Mouse (Mus musculus) midbrain, embryonic 14.5 days (tissue): Measurements from ENCODE around the gene Trim28. TPM values are rescaled to one million over a fixed set of nuclear protein-coding genes. Genes with fewer than 3 reads are reported as not detected.

Experiments
- polyA plus RNA-seq: library from polyadenylated mRNA; unstranded; fragments of >200 nt; fragmentation: Nextera tagmentation; extraction: Ambion mirVana; gene quantifications from 2 replicates; pipeline ENCODE4 v1.2.1, GENCODE M21; 2014

The Trim28 gene
- polyA plus RNA-seq, 1 experiment from 2014 or later, result 309 TPM

Other genes starting within 250 kb of the Trim28 start
- 25.5 and 26.3 TPM in 2 replicates for gene Zscan18, start 195.5 kb upstream of the Trim28 start, polyA plus RNA-seq
- gene Zfp329, start 180.3 kb upstream of the Trim28 start, polyA plus RNA-seq, result 35.5 and 37.9 TPM in 2 replicates
- 22.9 and 28.0 TPM in 2 replicates for gene Zfp110, start 164.4 kb upstream of the Trim28 start, polyA plus RNA-seq
- 8.6 and 9.0 TPM in 2 replicates for gene Zfp128, start 117.9 kb upstream of the Trim28 start, polyA plus RNA-seq
- 9.9 and 13.0 TPM in 2 replicates for gene Zscan22, start 101.3 kb upstream of the Trim28 start, polyA plus RNA-seq
- gene Rps5, start 76.8 kb upstream of the Trim28 start, polyA plus RNA-seq, result 749 and 858 TPM in 2 replicates
- gene Rnf225, start 71.7 kb upstream of the Trim28 start, polyA plus RNA-seq, result 0.64 and 0.66 TPM in 2 replicates
- gene Zfp324, start 33.3 kb upstream of the Trim28 start, polyA plus RNA-seq, result 12.0 and 14.4 TPM in 2 replicates
- 8.7 and 8.9 TPM in 2 replicates for gene Zfp446, start 21.3 kb upstream of the Trim28 start, polyA plus RNA-seq
- gene Slc27a5, start 922 bp upstream of the Trim28 start, polyA plus RNA-seq, result 0.24 and 0.31 TPM in 2 replicates
- 42.4 and 42.5 TPM in 2 replicates for gene Zbtb45, start 10.9 kb downstream of the Trim28 start, polyA plus RNA-seq
- gene Chmp2a, start 35.7 kb downstream of the Trim28 start, polyA plus RNA-seq, result 188 and 205 TPM in 2 replicates
- gene Ube2m, start 39.2 kb downstream of the Trim28 start, polyA plus RNA-seq, result 149 and 181 TPM in 2 replicates
- gene Mzf1, start 55.6 kb downstream of the Trim28 start, polyA plus RNA-seq, result 6.1 and 7.6 TPM in 2 replicates
- gene Vmn1r85, start 96.1 kb downstream of the Trim28 start, polyA plus RNA-seq, result 0.09 TPM in 1 of 2 replicates, not detected in the other
- not detected in 2 replicates for gene Vmn1r86, start 120.8 kb downstream of the Trim28 start, polyA plus RNA-seq
- not detected in 2 replicates for gene Vmn1r87, start 141.0 kb downstream of the Trim28 start, polyA plus RNA-seq
- gene Vmn1r88, start 160.5 kb downstream of the Trim28 start, polyA plus RNA-seq, result not detected in 2 replicates
- gene Vmn1r89, start 213.9 kb downstream of the Trim28 start, polyA plus RNA-seq, result not detected in 2 replicates